Mouse (Mus musculus) brain, embryonic 14.5 days (tissue): ENCODE data around the gene Glb1.

Source experiments
- CTCF ChIP-seq: fragments of 200-500 bp; IDR thresholded peaks from 2 replicates; pipeline ENCODE4 v1.5.1; 2012; ENCODE audit warnings: inconsistent platforms, mild to moderate bottlenecking, moderate library complexity, borderline replicate concordance; ENCODE audit not compliant: insufficient read depth, insufficient read length; ENCODE audit errors: extremely low read depth
- POLR2A ChIP-seq: fragments of 200-500 bp; IDR thresholded peaks from 2 replicates; pipeline ENCODE4 v1.6.1; 2012; ENCODE audit warnings: mild to moderate bottlenecking, inconsistent platforms, borderline replicate concordance; ENCODE audit not compliant: poor library complexity, insufficient read depth, insufficient read length, severe bottlenecking; ENCODE audit errors: extremely low read depth

DNA sequence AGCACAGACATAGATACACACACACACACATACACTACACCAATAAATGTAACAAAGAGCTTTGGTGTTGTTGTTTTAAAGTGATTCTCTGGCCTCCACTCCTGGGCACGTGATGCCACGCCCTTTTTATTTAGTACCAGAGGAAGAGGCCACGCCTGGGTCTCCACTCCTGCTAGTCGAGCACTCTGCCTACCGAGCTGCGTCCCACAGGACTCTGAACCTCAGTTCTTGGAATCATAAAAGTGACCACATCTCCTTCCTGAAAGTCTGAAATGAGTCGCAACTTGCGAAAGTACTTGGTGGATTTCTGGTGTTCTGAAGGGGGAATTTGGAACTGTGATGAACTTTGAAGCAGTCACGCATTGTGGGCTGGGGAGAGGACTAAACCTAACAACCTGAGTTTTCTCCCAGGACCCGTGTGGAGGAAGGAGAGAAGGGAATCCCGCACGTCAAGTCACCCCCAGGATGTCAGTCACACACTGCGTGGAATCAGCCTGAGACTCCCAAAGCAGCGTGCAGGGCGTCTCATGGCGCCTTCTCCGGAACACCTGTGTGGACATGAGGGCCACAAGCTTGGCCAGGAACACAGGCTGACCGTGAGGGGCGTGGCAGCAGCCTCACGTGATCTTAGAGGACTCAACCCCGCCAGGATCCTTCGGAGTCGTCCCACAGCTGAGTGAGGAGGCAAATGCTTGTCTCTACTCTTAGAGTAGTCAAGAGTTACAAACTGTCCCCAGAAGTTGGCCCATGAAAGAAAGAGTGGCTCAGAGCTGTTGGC, 86.8 kb downstream of the Glb1 start:
- no peak for TF ChIP-seq CTCF
- no peak for TF ChIP-seq POLR2A
